Mouse (Mus musculus): ENCODE results near the gene Hes2. TPM values are rescaled to one million over a fixed set of nuclear protein-coding genes. Genes with fewer than 3 reads are reported as not detected.
A peak's percentile ranks its signal among the peaks of the same experiment; 100 is the strongest.

The Hes2 gene
- not detected for total RNA-seq (2021)
- long read RNA-seq, experiment 1 = 0 reads
- long read RNA-seq, experiment 2 = 0 reads

- DNase-seq (ENCODE audit: low spot score in 2 of 2) = no peak
Observed at GRCm38 (mm10) chr4:152158585-152159284, at the start of gene Hes2. Hes2 (plus strand) TSS chr4:152158867.

GRCm38 (mm10) chr4:152109509-152109908 is 49.2 kb upstream of the Hes2 start:
- no peak for DNase-seq (ENCODE audit: low spot score in 2 of 2)

- no peak for DNase-seq (ENCODE audit: low spot score in 2 of 2)
Observed at GRCm38 (mm10) chr4:152110689-152111088, 48.0 kb upstream of the Hes2 start.

- DNase-seq (ENCODE audit: low spot score in 2 of 2) = no peak
Observed at GRCm38 (mm10) chr4:152112329-152112728, 46.3 kb upstream of the Hes2 start.

- DNase-seq (ENCODE audit: low spot score in 2 of 2) = no peak
Observed at GRCm38 (mm10) chr4:152114080-152114479, 44.6 kb upstream of the Hes2 start.

GRCm38 (mm10) chr4:152115921-152116612 is 42.6 kb upstream of the Hes2 start, which contains the start of gene Tnfrsf25:
Tnfrsf25 (plus strand) TSS chr4:152115934.
- DNase-seq (ENCODE audit: low spot score in 2 of 2) = no peak

DNA sequence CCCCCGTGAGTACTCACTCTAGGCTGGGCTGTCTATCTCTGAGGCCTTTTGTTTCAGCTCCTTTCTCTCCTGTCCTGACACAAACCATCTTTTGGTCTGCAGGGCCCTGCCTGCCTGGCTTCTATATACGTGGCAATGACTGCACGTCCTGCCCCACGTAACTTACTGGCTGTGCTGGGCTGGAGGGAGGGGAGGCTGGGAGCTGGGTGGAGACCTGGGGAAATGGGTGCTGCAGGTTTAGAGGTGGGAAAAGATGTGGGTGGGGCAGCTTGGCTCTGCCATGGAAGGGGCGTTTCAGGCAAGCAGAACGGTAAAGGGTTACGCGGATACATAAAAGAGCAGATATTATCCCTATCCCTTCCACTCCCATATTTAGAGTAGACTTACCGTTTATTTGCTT is 41.1 kb upstream of the Hes2 start:
- DNase-seq (ENCODE audit: low spot score in 2 of 2) = no peak

DNA sequence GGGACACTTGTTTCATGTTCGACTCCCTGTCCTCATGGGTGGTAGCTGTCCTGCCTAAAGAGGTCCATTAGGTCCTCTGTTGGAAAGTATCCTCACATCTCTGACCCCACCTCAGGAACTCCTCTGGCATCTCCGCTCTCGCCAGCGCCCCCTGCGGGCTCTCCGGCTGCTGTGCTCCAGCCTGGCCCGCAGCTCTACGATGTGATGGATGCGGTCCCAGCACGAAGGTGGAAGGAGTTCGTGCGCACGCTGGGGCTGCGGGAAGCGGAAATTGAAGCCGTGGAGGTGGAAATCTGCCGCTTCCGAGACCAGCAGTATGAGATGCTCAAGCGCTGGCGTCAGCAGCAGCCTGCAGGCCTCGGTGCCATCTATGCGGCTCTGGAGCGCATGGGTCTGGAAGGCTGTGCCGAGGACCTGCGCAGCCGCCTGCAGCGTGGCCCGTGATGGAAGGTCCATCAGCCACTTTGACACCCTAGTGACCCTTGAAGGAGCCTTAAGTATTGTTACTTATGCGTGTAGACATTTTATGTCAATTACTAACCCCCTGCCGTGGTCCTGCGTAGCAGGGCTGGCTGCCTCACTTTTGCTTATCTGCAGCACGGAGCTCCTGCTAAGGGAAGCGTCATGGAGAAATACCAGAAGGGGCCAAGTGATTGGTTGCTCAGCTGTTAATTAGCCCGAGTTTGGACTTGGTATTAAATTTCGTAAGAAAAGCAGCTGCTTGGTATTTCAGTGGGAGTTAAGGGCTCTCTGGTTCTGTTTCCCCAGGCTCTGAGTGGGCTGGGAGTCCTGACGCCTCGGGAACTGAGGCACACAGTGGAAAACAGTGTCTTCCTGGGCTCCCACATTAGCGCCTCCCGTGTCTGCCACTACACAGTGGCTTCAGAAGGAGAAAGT is 39.0 kb upstream of the Hes2 start:
- DNase-seq (ENCODE audit: low spot score in 2 of 2) = no peak

DNA sequence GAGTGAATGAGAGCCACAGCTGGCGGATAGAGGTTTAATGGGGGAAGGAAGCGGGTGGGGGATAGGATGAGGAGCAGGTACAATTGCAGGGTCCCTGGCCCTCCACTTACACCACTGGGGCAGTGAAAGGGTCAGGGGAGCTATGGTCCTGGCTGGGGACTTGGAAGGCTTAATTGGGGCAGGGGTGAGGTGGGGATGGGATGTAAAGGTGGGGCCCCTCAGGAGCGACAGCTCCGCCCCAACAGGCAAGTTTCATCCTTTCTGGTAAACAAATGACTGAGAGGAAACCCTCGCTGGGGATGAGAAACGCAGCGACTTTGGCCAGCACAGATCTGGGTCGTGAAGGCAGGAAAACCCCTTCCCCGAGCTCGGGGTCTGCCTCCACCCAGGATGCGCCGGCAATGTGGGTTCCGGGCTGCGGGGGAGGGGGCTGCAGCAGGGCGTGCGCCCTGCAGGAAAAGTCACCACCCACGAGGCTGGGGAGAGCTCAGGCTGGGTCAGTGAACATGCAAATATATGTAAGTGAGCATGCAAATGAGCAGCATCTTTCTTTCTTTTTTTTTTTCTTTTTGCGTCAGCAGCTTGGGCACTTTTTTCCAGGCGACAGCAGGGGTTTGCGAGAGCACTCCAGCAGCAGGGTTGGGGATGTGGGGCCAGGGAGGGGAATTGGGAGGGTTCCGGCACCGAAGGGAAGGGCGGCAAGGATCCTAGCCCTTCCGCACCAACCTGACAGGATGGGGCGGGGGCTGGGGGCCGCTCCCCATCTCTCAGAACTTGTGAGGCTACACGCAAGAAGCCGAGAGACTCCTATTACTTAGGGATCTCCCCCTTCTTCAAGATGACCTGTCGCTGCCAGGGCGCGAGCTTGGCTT is 38.1 kb upstream of the Hes2 start:
- no peak for DNase-seq (ENCODE audit: low spot score in 2 of 2)

- no peak for DNase-seq (ENCODE audit: low spot score in 2 of 2)
Observed at GRCm38 (mm10) chr4:152121183-152121505, 37.5 kb upstream of the Hes2 start.

DNA sequence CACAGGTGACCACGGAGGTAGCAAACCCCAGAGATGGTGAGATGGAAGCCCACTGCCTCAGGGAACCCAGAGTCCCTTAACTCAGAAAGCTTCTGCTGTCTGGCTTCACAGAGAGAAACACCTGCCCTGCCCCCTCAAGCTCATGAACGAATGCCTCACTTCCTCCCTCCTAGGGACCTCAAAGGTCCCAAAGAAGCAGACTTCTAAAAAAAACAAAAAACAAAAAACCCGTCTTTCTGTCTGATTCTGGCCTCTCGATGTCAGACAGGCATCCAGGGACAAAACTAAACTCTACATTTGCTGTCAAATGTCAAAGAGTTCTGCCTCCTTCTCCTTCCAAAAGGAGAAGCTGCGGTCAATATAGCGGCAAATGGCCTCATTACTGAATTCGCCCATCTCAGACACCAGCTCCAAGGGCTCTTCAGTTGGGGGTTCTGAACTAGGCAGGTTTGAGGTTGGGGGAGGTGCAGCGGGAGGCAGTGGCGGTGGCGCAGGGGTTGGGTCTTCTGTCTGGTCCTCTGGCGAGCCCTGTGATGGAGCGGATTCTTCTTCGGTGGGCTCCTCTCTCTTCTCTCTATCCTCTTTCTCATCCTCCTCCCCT is 34.2 kb upstream of the Hes2 start:
- no peak for DNase-seq (ENCODE audit: low spot score in 2 of 2)

DNA sequence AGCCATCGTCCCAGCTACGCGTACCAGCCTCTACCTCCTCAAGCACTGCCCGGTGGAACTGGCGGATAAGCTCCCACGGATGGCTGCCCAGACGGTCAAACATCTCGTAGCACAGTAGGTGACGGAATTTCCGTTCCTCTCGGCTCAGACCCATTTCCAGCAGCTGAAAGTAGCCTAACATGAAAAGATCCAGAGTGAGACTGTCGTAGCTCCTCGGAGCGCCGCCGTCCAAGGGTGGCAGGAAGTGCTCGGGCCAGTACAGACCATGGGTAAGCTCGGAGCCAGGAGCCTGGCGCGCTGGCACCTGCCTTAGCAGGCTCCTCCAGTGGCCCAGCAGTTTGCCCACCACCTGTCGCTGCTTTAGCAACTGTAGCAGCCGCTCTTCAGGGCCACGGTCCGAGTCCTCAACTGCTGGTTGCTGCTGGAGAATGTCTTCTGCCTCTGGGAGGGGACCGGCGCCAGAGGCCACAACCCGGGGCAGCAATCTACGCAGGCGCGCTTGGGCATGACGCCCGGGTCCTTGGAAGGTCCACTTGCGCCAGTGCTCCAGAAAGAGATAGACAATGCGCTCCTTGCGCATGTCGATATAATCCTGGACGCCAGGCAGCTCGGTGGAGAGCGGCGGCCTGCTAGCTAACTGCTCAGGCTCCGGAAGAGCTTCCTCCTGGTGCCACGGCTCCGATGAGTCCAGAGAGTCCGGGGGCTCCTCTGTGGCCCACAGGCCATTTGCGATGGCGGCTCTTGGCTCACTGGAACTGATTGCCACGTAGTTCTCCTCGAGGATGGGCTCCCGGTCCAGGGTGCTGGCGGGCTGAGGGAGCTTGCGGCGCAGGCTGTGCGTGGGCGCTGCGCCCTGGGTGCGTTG is 33.3 kb upstream of the Hes2 start:
- DNase-seq (ENCODE audit: low spot score in 2 of 2) = no peak

DNA sequence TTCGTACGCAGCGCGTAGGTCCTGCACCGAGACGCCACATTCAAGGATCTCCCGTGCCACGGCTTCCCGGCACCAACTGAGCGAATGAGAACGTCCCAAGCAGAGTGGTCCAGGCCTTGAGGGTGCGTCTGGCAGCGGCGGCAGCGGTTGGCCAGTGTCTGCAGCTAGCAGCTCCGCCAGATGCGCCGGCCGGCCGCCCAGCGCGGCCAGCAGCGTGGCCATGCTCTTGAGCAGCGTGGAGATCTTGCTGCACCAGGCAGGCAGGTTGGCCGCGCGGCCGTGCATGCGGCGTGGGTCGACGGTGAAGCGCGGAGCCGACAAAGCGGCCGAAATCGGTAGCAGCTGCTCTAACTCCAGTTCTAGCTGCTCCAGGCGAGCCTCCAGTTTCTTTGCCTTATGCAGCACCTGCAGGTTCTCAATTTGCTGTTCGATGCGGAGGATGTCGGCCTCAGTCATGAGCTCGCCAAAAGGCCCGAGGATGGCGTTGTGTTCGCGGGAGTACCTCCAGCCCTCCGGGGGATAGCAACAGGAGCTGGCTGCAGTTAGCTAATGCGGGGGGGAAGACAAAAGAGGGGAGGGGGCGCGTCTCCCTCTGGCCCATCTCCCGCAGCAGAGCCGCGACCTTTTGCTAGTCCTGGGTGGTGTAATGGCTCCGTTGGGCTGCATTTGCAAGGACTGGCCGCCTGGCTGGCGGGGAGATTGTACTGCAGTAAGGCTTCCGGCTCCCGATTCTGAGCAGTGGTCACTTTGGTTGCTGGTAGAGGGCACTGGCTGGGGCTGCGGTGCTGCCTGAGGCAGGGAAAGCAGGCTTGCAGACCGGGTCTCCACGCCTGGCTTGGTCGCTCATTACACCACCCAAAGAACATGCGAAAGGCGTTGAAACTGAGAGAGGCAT is 32.4 kb upstream of the Hes2 start:
- no peak for DNase-seq (ENCODE audit: low spot score in 2 of 2)

DNA sequence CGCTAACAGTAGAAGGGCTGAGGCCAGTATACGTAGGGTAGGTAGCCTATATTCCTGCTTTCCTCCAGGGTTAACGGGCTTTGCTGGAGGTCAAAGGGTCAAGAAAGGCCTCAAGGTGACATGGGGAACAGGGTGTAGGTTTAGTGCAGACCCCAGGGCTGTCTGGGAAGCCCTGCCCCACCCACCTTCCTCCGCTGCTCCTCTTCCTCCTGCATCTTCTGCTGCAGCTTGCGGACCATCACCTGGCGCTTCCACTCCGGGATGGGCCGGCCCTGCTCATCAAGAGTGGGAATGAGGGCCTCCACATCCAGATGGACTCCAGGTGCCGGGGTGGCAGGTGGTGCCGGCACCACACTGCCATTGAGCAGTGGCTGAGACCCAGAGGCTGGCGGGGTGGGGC is 30.8 kb upstream of the Hes2 start:
- no peak for DNase-seq (ENCODE audit: low spot score in 2 of 2)

DNA sequence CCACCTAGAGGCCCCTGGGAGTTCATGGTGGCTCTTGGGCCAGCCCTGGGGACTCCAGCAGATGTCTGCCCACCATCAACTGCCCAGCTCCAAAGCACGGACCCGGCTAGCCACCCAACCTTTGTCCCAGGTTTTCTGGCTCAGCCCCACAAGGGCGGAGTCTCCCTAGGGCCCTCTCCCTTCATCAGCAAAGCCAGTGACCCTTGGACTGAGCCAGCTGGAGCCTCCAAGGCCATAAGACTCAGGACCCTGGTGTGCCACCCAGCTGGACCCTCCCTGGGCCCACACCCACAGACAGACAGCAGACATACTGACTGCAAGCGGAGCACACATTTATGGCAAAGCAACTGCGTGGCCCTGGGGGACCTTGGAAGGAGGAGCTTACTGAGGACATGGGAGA is 29.9 kb upstream of the Hes2 start:
- DNase-seq (ENCODE audit: low spot score in 2 of 2) = no peak

DNA sequence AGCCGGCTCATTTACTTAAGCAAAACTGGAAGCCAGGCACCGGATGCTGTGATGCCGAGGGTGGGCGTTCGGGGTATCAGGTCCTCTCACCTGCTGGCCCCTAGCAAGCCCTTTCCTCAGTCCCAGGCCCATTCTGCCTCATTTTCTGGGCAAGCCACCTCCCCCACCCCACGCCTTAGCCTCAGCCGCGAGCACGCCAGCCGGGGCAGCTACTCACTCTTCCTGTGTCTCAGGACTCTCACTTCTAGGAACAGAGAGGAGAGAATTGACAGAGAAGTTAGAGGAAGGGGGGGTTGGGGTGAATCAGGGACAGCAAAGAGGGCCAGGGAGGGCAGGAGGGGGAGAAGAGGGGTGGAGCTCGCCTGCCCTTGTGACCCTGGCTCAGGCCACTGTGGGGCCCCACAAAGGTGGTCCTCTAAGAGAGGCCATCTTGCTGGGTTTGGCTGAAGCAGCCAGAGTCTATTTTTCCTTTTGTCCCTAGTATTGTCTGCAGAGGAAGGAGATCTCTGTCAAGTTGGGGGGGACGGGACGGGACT is 29.2 kb upstream of the Hes2 start:
- no peak for DNase-seq (ENCODE audit: low spot score in 2 of 2)

DNA sequence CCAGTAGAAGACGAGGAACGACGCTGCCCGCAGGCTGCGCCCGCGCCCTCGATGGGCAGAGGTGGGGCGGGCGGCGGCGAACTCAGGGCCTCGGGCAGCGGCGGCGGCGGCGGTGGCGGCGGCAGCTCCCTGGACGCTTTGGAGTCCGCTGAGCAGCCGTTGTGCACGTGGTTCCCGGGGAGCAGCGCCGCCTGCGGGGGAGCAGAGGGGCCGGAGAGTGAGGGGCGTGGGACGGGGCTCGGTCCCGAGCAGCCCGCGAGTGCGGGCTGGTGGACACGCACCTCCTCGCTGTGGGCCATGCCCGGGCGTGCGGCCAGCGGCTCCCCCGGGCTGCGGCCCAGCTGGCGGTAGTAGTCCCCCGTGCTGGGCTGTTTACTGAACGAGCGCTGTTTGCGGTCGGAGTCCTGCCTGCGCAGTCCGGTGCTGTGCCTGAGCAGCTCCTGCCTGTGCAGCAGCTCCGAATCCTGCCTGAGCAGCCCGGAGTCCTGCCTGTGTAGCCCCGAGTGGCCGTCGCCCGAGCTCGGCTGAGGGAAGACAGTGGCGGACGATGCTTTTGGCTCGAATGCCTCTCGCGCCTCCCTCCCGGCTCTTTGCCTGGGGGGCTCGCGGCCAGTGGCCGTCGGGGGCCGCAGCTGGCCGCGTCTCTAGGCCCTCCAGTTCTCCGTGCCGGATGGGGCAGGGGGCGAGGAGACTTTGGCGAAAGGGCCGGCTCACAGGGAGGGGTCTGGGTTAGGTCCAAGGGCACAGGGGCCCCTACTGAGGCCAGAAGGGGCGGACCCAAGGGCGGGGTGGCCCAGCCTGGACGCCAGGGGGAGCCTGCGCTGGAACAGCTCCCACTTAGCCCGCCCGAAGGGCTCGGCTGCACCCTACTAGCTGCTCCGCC is 27.7 kb upstream of the Hes2 start:
- peak in 1 of 2 experiments; percentile 67 for DNase-seq (ENCODE audit: low spot score in 2 of 2)
